Mouse (Mus musculus): ENCODE measurements at regions not wholly inside any gene's neighbourhood (a gene's known extent, or its start where the extent isn't known, plus 50 kb on each side); places are given as distances from the start of the nearest gene placed in this dataset.

DNA sequence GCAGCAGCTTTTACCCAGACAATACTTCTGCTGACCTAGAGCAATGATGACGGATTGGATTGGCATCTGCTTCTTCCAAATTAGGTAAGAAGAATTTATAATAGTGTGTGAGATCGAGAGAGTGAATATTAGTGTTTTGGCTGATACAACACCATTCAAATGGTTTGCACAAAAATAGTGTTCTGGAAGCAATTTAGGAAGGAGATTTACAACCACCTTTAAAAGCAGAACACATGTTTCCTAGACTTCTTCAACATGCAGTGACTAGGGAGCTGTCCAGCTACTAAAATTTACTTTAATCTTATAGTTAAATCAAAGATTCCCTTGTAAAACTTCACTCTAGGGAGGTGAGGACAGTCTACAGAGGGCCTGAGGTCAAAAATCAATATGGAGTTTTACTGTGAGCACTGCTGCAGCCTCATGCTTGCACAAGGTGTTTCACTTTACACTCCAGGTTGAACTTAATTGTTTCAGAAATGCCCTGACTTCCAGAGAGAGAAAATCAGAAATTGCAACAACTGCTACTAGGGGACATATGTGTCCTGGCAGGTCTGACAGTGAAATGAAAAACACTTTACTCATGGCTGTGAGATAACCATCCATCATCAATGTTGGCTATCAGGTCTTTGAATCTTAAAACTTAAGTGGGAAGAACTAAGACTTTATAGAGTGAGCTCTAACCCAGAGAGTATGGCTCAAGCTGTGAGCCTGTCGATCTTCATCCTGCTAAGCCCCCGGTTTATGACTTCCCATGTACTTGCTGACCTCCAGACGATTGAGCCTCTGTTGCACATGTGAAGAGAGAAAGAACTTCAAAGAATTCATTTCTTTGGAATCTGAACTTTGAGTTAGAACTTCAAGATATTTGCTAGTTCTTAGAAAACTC, 657.6 kb upstream of the Fat3 start:
- Histone ChIP-seq H3K4me2 (replicated peaks) (no peak overlapping the region), H3K9ac (no peak overlapping the region), H3K9me3 (no peaks in the 10 kb centered on the region), H3K36me3 (no peaks in the 10 kb centered on the region), H3K27me3 (0 out of 2 replicates have a peak, but pooled peaks cover 2% of the 10 kb centered on the region), H3K27ac (no peak overlapping the region), H3K4me3 (no peak overlapping the region), H3K4me1 (peaks cover 9% of the 10 kb centered on the region)
- WGBS, result 12% methylated on average over 5 of the region's 5 CpGs
- peak; percentile 88 for ATAC-seq (ENCODE audit: low FRiP score, low read depth)

DNA sequence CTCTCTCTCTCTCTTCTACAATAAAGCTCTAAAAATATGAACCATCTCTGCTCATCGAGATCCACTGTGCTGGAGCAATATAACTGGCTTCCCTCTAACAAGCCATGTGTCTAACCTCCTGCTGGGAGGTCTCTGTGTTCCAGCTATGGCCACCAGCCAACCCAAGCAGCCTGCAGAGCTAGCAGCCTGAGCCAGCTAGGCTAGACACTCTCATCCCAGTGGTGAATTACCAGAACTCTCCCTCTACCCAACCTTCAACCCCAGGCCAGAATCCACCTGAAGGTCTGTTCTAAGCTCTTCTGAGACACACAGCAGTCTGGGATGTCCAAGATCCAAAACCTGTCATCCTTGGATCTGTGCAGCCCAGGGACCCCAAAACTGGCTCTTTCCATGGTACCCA, 651.3 kb upstream of the Fat3 start:
- 0 out of 2 replicates have a peak, but pooled peaks have one; percentile 44 for ATAC-seq (ENCODE audit: low FRiP score, low read depth)
- H3K4me3 ChIP-seq, result no peak overlapping the region
- H3K27ac ChIP-seq, result no peak overlapping the region
- H3K9ac ChIP-seq, result no peak overlapping the region
- no peaks in the 10 kb centered on the region for H3K4me1 ChIP-seq
- no peaks in the 10 kb centered on the region for H3K27me3 ChIP-seq
- no peaks in the 10 kb centered on the region for H3K9me3 ChIP-seq
- H3K36me3 ChIP-seq, result no peaks in the 10 kb centered on the region
- no peak overlapping the region for H3K4me2 ChIP-seq (replicated peaks)
- 53% methylated on average over 1 of the region's 1 CpGs for WGBS

DNA sequence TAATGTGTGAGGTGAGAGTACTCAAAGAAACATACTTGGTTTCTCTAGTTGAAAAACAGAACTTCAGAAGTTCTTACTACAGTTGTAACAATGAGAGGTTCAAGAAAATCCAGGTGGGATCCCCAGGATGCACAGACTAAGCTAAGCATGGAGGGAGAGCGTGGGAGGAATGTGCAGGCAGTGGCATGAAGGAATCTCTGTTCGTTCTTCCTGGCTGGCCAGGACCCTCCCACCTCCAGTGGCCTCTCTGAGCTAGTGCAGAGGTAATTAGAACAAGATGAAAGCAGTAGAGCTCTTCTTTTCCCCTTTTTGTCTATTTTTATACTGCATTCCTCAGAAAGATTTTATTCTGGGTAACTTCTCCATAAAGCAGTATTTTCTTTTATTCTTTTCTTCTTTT, 648.3 kb upstream of the Fat3 start:
- Histone ChIP-seq H3K4me3 (no peak overlapping the region), H3K4me1 (no peaks in the 10 kb centered on the region), H3K4me2 (replicated peaks) (no peak overlapping the region), H3K36me3 (no peaks in the 10 kb centered on the region), H3K27me3 (no peaks in the 10 kb centered on the region), H3K9ac (no peak overlapping the region), H3K27ac (no peak overlapping the region), H3K9me3 (no peaks in the 10 kb centered on the region)
- no peak for ATAC-seq (ENCODE audit: low FRiP score, low read depth)
- 41% methylated on average over 2 of the region's 2 CpGs for WGBS

Measured in limb, embryonic 13.5 days (tissue).